Mouse (Mus musculus) kidney, adult 2 months (tissue): ENCODE measurements around the gene Sertm1.

Experiments used
- CTCF ChIP-seq: fragments of 200-500 bp; conservative IDR thresholded peaks from 2 replicates; pipeline ENCODE4 v1.5.1; 2011; ENCODE audit warnings: low read depth, mild to moderate bottlenecking, control low read depth, low read length, moderate library complexity, mixed read lengths; ENCODE audit not compliant: insufficient read depth, insufficient read length
- POLR2A ChIP-seq: fragments of 200-500 bp; IDR thresholded peaks from one replicate; pipeline ENCODE4 v1.6.1; 2011; ENCODE audit warnings: low read depth, low read length, control low read depth

DNA sequence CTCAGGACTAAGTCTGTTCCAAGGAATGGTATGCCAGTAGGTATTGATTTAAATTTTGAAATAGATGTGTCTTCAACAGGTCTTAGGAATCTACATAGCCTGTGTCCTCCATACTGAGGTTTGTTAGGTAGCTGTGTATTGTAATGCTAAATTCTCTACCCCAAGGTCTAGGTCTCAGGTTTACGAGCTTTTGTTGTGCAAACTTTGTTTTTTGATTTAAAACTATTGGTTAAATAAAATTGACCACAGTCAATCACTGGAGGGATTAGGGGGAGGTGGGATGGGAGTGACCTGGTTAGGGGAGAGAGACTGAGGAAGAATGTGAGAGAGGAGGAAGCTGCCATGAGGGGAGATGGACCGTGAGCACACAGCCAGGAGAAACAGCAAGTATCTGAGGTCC, 29.2 kb downstream of the Sertm1 start:
- no peak for TF ChIP-seq CTCF
- no peak for TF ChIP-seq POLR2A
